In the genomic region with DNA sequence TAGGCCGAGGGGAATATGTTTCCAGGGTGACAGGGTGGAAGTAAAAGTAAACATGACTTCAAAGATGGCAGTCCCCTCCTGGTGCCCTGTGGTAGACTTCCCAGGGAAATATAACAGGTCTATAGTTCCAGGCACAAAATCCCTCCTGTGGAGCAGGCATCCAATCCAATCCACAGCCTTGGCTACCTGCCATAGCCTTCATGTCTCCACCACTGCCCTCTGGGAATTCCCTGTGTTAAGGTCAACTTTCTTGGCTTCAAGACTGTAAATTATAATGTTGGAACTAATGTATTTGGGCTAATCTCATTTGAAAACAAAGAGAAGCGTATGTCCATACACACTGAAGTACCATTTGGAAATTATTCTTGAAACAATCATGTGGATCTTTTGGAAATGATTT, we compare ENCODE assay signal across 21 mouse cellular contexts.
DNase-seq lines count a peak whose midpoint lies in the region.
"Had no signal": no experiment of that assay in that cellular context is flagged by ENCODE, and none has a peak within 500 bp of the region (broad histone marks: within the 10 kb centered on the region; RNA-seq: fewer than 3 reads in every experiment).

No protein-coding gene starts in this region.

- no peak overlapping the region for H3K27ac ChIP-seq in heart, embryonic 10.5 days
- H3K27ac ChIP-seq: forebrain, embryonic 13.5 days; left cerebral cortex, adult 2 months; liver, embryonic 12.5 days; midbrain, embryonic 12.5 days; neural tube, embryonic 13.5 days had no signal

- DNase-seq in heart, adult 11 months: peak; percentile 56
- DNase-seq in heart, embryonic 10.5 days (ENCODE audit: low spot score): no peak
- peak; percentile 8 to 20 for DNase-seq in kidney, postnatal 36 days
- DNase-seq in kidney, adult 11 months: no peak
- peak; percentile 68 for DNase-seq in adipocyte (ENCODE audit: low spot score)
- DNase-seq in kidney, postnatal 4 days: peak; percentile 32 to 45
- no peak for DNase-seq in lung, postnatal 10 days
- DNase-seq: cerebellum, adult 8-10 months; gastrocnemius, postnatal 25 days; layer of hippocampus, adult 9-11 months; lung, adult 2 months; lung, postnatal 4 days; right cerebral cortex, adult 18-20 months; thymus, postnatal 14 days had no signal

- 79% methylated on average over 2 of the region's 2 CpGs for WGBS in heart, embryonic 10.5 days

- 0 out of 2 replicates have a peak, but pooled peaks cover 3% of the 10 kb centered on the region for H3K4me1 ChIP-seq in heart, embryonic 10.5 days
- H3K4me1 ChIP-seq: liver, embryonic 12.5 days; midbrain, embryonic 12.5 days; neural tube, embryonic 13.5 days had no signal

- no peaks in the 10 kb centered on the region for H3K36me3 ChIP-seq in heart, embryonic 10.5 days
- H3K36me3 ChIP-seq: liver, embryonic 12.5 days; midbrain, embryonic 12.5 days; neural tube, embryonic 13.5 days had no signal

- H3K9me3 ChIP-seq in heart, embryonic 10.5 days: no peaks in the 10 kb centered on the region
- H3K9me3 ChIP-seq: forebrain, embryonic 13.5 days; liver, embryonic 12.5 days; midbrain, embryonic 12.5 days; neural tube, embryonic 13.5 days had no signal

- no peak overlapping the region for H3K4me3 ChIP-seq in heart, embryonic 10.5 days
- H3K4me3 ChIP-seq: erythroblast, embryonic 14.5 days; forebrain, embryonic 13.5 days; left cerebral cortex, adult 2 months; liver, embryonic 12.5 days; midbrain, embryonic 12.5 days; neural tube, embryonic 13.5 days had no signal

- H3K27me3 ChIP-seq in heart, embryonic 10.5 days (ENCODE audit: insufficient read depth, poor library complexity, severe bottlenecking): no peaks in the 10 kb centered on the region
- H3K27me3 ChIP-seq: CH12.LX; forebrain, embryonic 13.5 days; liver, embryonic 12.5 days; midbrain, embryonic 12.5 days; neural tube, embryonic 13.5 days had no signal

Comparison
In these comparisons a context has a peak if more than half of its experiments do, and no peak if none do; other contexts are left out.
1. DNase-seq: peak in heart, adult 11 months (single experiment), kidney, postnatal 36 days (2 of 2), adipocyte (single experiment) and kidney, postnatal 4 days (2 of 2); none in heart, embryonic 10.5 days (single experiment), kidney, adult 11 months (single experiment) and lung, postnatal 10 days (single experiment).